Mouse (Mus musculus) limb, embryonic 13.5 days (tissue): Measurements from ENCODE around the gene Spem2. TPM values are rescaled to one million over a fixed set of nuclear protein-coding genes. Genes with fewer than 3 reads are reported as not detected.
A peak's percentile ranks its signal among the peaks of the same experiment; 100 is the strongest.

ENCODE experiments used
- ATAC-seq: fragments of 200-750 bp; cut with Nextera tagmentation; 2 replicates; pipeline ENCODE4 v1.8.0; 2017; ENCODE audit warnings: low read depth, moderate number of reproducible peaks, moderate TSS enrichment; ENCODE audit not compliant: low FRiP score
- H3K27ac ChIP-seq: fragments of 300-500 bp; sonication (generic); 2 replicates; pipeline ENCODE4 v1.5.1; 2015; ENCODE audit warnings: inconsistent platforms, mild to moderate bottlenecking, moderate library complexity
- H3K27me3 ChIP-seq: fragments of 300-500 bp; sonication (generic); 2 replicates; pipeline ENCODE4 v1.6.1; 2015; ENCODE audit warnings: mild to moderate bottlenecking, inconsistent platforms
- H3K36me3 ChIP-seq: fragments of 300-500 bp; sonication (generic); 2 replicates; pipeline ENCODE4 v1.6.1; 2015; ENCODE audit warnings: inconsistent platforms, mild to moderate bottlenecking, moderate library complexity
- H3K4me1 ChIP-seq: fragments of 300-500 bp; sonication (generic); 2 replicates; pipeline ENCODE4 v1.6.1; 2015; ENCODE audit warnings: inconsistent platforms
- H3K4me2 ChIP-seq: fragments of 300-500 bp; sonication (generic); replicated peaks from 2 replicates; pipeline ENCODE4 v1.6.1; 2015; ENCODE audit warnings: inconsistent platforms, mild to moderate bottlenecking, moderate library complexity
- H3K4me3 ChIP-seq: fragments of 300-500 bp; sonication (generic); 2 replicates; pipeline ENCODE4 v1.5.1; 2015; ENCODE audit warnings: moderate library complexity, mild to moderate bottlenecking, inconsistent platforms
- H3K9ac ChIP-seq: fragments of 300-500 bp; sonication (generic); 2 replicates; pipeline ENCODE4 v1.6.1; 2015; ENCODE audit warnings: mild to moderate bottlenecking, inconsistent platforms
- H3K9me3 ChIP-seq: fragments of 300-500 bp; sonication (generic); 2 replicates; pipeline ENCODE4 v1.6.1; 2016; ENCODE audit warnings: inconsistent platforms
- WGBS: fragments of 180-500 bp; shearing (Covaris S2); methylation state at CpG from one replicate; pipeline ENCODE4 v1.1.7; 2015; 5-methylcytosine and 5-hydroxymethylcytosine counted together
- polyA plus RNA-seq: library from polyadenylated mRNA; unstranded; fragments of >200 nt; fragmentation: Nextera tagmentation; extraction: Ambion mirVana; gene quantifications from 2 replicates; pipeline ENCODE4 v1.2.1, GENCODE M21; 2015

The Spem2 gene
- polyA plus RNA-seq, 1 experiment from 2014 or later, result not detected

DNA sequence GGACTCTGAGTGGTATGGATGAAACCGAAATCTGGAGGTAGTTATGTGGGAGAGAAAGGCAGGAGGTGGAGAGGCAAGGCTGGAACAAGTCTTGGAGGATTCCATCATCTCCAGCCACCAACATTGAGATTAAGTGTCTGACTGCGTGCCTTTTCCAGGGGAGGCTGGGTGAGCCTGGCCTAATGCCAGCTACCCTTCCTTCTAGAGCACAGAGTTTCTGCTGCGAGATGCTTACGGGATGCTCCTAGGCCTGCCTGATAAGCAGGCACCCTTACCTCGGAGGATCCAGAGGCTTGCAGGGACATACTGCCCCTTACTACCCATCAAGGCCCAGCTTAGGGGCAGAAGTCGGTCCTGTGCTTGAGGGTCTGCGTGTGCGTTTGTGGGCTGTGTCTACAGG is 15.3 kb upstream of the Spem2 start:
- Histone ChIP-seq H3K4me2 (peak overlapping the region; percentile 93), H3K36me3 (peaks cover 40% of the 10 kb centered on the region), H3K9me3 (no peaks in the 10 kb centered on the region), H3K4me3 (peak overlapping the region; percentile 81), H3K9ac (peak overlapping the region; percentile 74), H3K4me1 (peaks cover 33% of the 10 kb centered on the region), H3K27ac (no peak overlapping the region), H3K27me3 (peaks cover 25% of the 10 kb centered on the region; the same call in 1 of the 2 replicates)
- ATAC-seq, result no peak
- WGBS, result 54% methylated on average over 8 of the region's 8 CpGs

DNA sequence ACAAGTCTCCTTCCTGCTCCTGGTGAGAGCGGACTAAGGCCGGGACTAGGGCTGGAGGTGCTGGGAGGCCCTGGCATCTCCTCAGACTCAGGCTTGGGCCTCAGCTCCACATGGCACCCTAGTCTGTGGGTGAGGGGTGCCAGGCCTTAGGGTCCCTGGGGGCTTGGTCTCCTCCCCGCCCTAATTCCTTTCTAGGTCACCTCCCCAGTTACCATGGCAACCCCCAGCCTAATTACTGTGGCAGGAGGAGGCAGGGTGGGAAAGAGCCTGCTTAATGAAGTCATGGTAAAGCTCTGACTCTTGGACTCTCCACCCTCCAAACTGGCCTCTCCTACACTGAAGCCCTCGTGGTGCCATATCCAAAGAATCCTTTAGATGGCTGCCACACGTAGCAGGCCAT is 10.6 kb upstream of the Spem2 start:
- ATAC-seq, result no peak
- peaks cover 3% of the 10 kb centered on the region for H3K4me1 ChIP-seq
- H3K27me3 ChIP-seq, result peaks cover 6% of the 10 kb centered on the region; the same call in 1 of the 2 replicates
- no peak overlapping the region for H3K27ac ChIP-seq
- no peak overlapping the region for H3K4me2 ChIP-seq
- no peak overlapping the region for H3K9ac ChIP-seq
- WGBS, result 63% methylated on average over 5 of the region's 5 CpGs
- peaks cover 85% of the 10 kb centered on the region for H3K36me3 ChIP-seq
- no peak overlapping the region for H3K4me3 ChIP-seq
- no peaks in the 10 kb centered on the region for H3K9me3 ChIP-seq

DNA sequence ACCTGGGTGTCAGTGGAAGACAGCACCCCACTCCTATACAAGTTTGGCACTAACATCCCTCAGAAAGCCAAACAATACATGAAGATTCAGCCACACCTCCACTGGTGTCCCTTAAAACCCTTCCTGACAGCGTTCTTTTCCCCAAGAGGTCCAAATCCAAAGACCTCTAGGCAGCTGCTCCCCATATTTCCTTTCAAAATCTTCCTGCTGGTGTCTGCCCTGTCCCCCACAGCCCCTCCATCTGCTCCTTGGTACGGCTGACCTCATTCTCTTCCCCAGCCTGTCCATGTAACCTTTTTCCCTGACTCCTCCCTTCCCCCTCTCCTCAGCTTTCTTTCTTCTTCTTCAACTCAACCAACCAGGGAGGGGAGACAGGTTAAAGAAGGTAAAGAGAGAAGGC is 5.2 kb upstream of the Spem2 start:
- Histone ChIP-seq H3K4me2 (no peak overlapping the region), H3K9ac (no peak overlapping the region), H3K27ac (no peak overlapping the region), H3K4me1 (no peaks in the 10 kb centered on the region), H3K9me3 (peaks cover 4% of the 10 kb centered on the region; the same call in 1 of the 2 replicates), H3K4me3 (no peak overlapping the region), H3K36me3 (peaks cover 46% of the 10 kb centered on the region), H3K27me3 (no peaks in the 10 kb centered on the region)
- no peak for ATAC-seq
- 70% methylated on average over 2 of the region's 2 CpGs for WGBS

DNA sequence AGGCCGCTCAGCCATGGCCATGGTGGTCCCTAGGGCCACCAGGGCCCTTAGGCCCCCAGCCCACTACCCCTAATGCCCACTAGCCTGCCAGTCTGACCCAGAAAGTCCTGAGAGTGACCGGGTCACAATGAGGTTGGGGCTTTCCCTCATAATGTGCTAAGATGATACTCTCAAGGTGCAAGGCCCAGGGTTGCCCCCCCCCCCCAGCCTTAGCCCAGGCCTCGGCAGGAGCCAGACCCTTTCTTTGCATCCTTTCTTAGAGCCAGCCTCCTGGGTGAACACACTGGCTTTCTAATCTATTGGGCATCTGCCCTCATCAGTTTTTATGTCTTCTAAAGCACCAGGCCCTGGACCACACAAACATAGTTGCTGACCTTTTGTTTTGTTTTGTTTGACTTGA is 3.8 kb upstream of the Spem2 start, which contains the start of gene Spem1:
Gene Spem1 (minus strand): TSS at position 101 of the 400 bp plus-strand sequence.
- ATAC-seq, result no peak
- Histone ChIP-seq H3K9me3 (peaks cover 16% of the 10 kb centered on the region; the same call in 1 of the 2 replicates), H3K9ac (no peak within 1 kb of the TSS), H3K36me3 (peaks cover 33% of the 10 kb centered on the region), H3K4me2 (no peak within 1 kb of the TSS), H3K4me1 (no peaks in the 10 kb centered on the region), H3K4me3 (no peak within 1 kb of the TSS), H3K27me3 (no peaks in the 10 kb centered on the region), H3K27ac (no peak within 1 kb of the TSS)
- WGBS, result 86% methylated on average over 3 of the region's 3 CpGs

DNA sequence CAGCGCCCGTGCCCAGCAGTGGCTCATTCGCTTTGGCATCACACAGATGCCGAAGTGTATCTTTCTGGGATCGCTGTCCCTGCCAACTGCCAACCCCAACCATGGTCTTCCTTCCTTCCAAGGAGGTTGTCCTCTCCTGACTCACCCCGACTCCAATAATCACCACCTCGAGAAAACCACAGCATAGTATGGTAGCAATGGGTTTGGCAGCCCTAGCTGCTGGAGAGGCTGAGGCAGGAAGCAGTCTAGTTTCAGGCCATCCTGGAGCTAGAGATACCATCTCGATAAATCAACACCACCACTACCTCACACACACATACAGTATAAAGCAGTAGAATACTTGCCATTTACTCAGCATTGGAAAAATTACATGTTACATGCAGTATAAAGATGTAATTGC is 606 bp upstream of the Spem2 start:
- Histone ChIP-seq H3K27ac (no peak overlapping the region), H3K9me3 (peaks cover 19% of the 10 kb centered on the region; the same call in 1 of the 2 replicates), H3K4me2 (no peak overlapping the region), H3K4me1 (no peaks in the 10 kb centered on the region), H3K9ac (no peak overlapping the region), H3K4me3 (no peak overlapping the region), H3K36me3 (peaks cover 1% of the 10 kb centered on the region), H3K27me3 (no peaks in the 10 kb centered on the region)
- no peak for ATAC-seq
- 90% methylated on average over 8 of the region's 8 CpGs for WGBS

DNA sequence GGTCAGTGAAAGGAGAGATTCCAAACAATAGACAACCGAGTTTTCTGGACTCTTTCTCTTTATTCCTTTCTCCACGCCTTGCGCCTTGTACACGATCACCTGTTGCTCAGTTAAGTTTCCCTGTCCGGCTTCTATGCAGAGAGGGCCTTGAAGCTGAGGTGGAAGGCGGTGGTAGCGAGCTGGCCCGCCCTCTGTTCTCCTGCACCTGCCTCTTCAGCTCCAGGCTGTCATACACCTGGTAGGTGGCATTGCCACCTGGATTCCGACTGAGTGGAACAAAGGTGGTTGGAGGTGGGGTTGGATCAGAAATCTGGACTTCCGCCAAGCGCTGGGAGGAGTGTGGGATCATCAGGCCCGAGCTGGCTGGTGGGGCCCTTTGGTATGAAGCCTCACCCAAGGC is 1.7 kb downstream of the Spem2 start:
- Histone ChIP-seq H3K9ac (no peak overlapping the region), H3K4me3 (no peak overlapping the region), H3K36me3 (no peaks in the 10 kb centered on the region), H3K9me3 (peaks cover 19% of the 10 kb centered on the region; the same call in 1 of the 2 replicates), H3K27ac (no peak overlapping the region), H3K4me1 (no peaks in the 10 kb centered on the region), H3K4me2 (no peak overlapping the region), H3K27me3 (no peaks in the 10 kb centered on the region)
- ATAC-seq, result no peak
- 87% methylated on average over 12 of the region's 12 CpGs for WGBS

DNA sequence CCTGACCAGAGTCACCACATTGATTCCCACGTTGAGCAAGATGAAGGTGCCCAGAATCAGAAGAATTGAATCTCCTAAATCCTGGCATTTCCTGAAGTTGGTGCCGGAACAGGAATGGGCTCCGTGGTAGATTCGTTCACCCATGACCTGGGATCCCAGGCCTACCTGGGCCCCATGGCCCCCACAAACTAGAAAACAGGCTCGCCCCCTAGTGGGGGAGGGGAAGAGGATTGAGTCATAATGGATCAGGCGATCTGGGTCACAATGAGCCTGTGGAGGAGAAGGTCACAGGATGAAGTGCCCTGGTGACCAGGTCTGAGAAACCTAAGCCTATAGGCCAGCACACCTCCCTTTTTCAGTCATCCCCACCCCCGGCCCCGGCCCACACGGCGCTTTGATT is 3.1 kb downstream of the Spem2 start, which contains the start of gene Gm39566:
Gene Gm39566 (minus strand): TSS at position 144 of the 400 bp plus-strand sequence.
- WGBS, result 62% methylated on average over 10 of the region's 10 CpGs
- H3K27ac ChIP-seq, result no peak within 1 kb of the TSS
- ATAC-seq, result no peak
- H3K36me3 ChIP-seq, result no peaks in the 10 kb centered on the region
- no peak within 1 kb of the TSS for H3K4me2 ChIP-seq
- H3K27me3 ChIP-seq, result no peaks in the 10 kb centered on the region
- no peak within 1 kb of the TSS for H3K4me3 ChIP-seq
- peaks cover 19% of the 10 kb centered on the region; the same call in 1 of the 2 replicates for H3K9me3 ChIP-seq
- no peaks in the 10 kb centered on the region for H3K4me1 ChIP-seq
- H3K9ac ChIP-seq, result no peak within 1 kb of the TSS

DNA sequence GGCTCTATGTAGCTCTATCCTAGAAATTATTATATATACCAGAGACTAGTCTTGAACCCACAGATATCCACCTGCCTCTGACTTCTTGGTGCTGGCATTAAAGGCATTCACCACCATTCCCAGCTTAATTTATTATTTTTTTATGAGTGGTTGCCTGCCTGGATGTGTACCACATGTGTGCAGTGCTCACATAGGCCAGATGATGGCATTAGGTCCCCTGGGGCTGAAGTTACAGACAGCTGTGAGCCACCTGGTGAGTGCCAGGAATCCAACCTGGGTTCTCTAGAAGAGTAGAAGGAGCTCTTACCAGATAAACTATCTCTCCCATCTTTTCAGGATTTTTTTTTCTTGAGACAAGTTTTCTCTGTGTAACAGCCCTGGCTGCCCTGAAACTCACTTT is 8.0 kb downstream of the Spem2 start:
- Histone ChIP-seq H3K4me2 (no peak overlapping the region), H3K4me1 (no peaks in the 10 kb centered on the region), H3K27me3 (peaks cover 29% of the 10 kb centered on the region), H3K27ac (no peak overlapping the region), H3K36me3 (no peaks in the 10 kb centered on the region), H3K4me3 (no peak overlapping the region), H3K9ac (no peak overlapping the region), H3K9me3 (no peaks in the 10 kb centered on the region)
- ATAC-seq, result no peak

DNA sequence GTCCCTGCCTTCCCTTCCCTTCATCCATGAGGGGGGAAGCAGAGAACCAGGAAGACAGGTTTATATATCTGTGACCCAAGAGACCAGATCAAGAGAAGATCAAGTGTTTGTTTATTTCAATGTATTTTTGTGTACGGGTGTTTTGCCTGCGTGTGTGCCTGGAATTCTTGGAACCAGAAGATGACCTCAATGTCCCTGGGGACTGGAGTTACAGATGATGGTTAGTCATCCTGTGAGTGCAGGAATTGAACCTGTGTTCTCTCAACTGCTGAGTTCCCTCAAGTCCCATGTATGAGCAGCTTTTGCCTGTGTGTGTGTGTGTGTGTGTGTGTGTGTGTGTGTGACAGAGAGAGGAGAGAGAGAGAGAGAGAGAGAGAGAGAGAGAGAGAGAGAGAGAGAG is 10.6 kb downstream of the Spem2 start:
- no peak for ATAC-seq
- 78% methylated on average over 2 of the region's 2 CpGs for WGBS
- Histone ChIP-seq H3K27me3 (peaks cover 55% of the 10 kb centered on the region), H3K4me2 (no peak overlapping the region), H3K4me1 (peaks cover 25% of the 10 kb centered on the region), H3K4me3 (no peak overlapping the region), H3K27ac (no peak overlapping the region), H3K9me3 (no peaks in the 10 kb centered on the region), H3K9ac (no peak overlapping the region), H3K36me3 (no peaks in the 10 kb centered on the region)

DNA sequence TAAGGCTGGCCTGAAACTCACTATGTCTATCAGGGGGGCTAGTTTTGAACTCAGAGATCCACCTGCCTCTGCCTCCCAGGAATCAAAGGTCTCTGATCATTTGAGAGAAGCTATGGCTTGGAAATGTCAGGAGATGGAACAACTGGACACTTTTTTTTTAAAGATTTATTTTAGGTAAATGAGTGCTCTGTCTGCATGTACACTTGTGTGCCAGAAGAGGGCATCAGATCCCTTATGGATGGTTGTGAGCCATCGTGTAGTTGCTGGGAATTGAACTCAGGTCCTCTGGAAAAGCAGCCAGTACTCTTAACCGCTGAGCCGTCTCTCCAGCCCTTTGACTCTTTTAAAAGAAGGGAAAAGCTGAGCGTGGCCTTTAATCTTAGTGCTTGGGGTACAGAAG is 11.9 kb downstream of the Spem2 start:
- no peaks in the 10 kb centered on the region for H3K9me3 ChIP-seq
- H3K9ac ChIP-seq, result no peak overlapping the region
- H3K4me1 ChIP-seq, result peaks cover 38% of the 10 kb centered on the region
- H3K27me3 ChIP-seq, result peaks cover 68% of the 10 kb centered on the region
- H3K27ac ChIP-seq, result no peak overlapping the region
- 77% methylated on average over 4 of the region's 4 CpGs for WGBS
- H3K36me3 ChIP-seq, result no peaks in the 10 kb centered on the region
- H3K4me2 ChIP-seq, result no peak overlapping the region
- no peak for ATAC-seq
- no peak overlapping the region for H3K4me3 ChIP-seq

DNA sequence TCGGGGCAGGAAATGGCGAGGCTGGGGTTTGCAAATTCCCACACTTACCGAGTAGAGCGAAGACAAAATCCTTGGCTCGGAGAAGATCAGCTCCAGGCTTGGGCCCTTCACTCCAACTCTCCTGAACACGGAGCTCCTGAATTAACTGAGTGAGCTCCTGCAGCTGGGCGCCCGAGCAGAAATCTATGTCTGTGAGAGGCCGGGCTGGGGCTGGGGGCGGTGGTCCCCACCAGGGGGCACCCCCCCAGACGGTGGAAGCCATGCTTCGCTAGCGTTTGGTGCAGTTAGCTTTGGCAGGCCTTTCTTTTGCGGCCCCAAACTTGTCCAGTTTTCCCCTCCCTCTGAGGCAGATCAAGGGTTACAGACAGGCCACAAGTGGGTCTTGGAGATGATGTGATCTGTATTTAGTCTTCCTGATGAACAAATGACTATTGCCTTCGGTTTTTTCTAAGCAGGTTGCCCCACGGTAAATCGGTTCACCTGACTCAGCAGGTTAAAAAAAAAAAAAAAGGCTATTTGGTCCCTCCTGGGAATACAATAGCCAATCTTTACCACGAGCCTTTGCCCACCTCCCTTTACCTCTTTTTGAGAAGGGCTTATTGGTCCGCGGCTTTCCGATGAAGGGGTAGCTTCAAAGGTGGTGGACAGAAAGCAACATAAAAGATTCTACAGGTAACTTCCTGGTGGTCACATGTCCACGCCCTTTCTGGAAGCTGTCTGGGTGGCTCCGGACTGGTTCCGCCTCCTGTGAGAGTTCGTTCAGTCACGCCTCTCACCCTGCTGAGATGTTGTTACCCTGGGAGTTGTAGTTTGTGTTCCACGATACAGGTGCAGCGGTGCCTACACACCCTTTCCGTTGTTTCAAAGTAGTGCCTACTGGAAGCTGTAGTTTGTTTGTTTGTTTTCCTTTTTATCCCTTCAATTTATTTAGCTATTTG is 13.0 kb downstream of the Spem2 start, which contains the start of gene Tmem102:
Gene Tmem102 (minus strand): TSS at position 653 of the 938 bp plus-strand sequence.
- peak within 1 kb of the TSS; percentile 57 for H3K4me3 ChIP-seq
- peak within 1 kb of the TSS; percentile 39; the same call in 1 of the 2 replicates for H3K9ac ChIP-seq
- no peak for ATAC-seq
- H3K36me3 ChIP-seq, result no peaks in the 10 kb centered on the region
- peak within 1 kb of the TSS; percentile 92 for H3K4me2 ChIP-seq
- H3K4me1 ChIP-seq, result peaks cover 49% of the 10 kb centered on the region
- WGBS, result 6% methylated on average over 29 of the region's 29 CpGs
- no peak within 1 kb of the TSS for H3K27ac ChIP-seq
- peaks cover 73% of the 10 kb centered on the region for H3K27me3 ChIP-seq
- H3K9me3 ChIP-seq, result no peaks in the 10 kb centered on the region

DNA sequence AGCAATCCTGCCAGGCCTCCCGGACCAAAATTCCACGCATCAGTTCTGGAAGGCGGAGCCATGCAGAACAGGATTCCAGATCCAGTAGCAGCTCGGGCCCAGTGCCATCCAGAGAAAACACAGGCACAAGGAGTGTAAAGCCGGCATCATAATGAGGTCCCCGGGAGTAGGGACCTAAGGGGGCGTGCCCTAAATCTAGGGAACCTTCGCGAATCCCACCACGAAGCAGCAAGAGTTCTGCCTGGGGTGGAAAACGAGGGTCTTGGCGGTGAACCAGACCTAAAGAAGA is 13.7 kb downstream of the Spem2 start:
- ATAC-seq, result no peak
- Histone ChIP-seq H3K9ac (peak overlapping the region; percentile 39; the same call in 1 of the 2 replicates), H3K4me2 (peak overlapping the region; percentile 92), H3K27me3 (peaks cover 80% of the 10 kb centered on the region), H3K27ac (no peak overlapping the region), H3K4me3 (peak overlapping the region; percentile 57), H3K9me3 (no peaks in the 10 kb centered on the region), H3K4me1 (peaks cover 55% of the 10 kb centered on the region), H3K36me3 (no peaks in the 10 kb centered on the region)
- WGBS, result 6% methylated on average over 12 of the region's 12 CpGs
